Mouse (Mus musculus) megakaryocyte, embryonic 14.5 days (primary cell): ENCODE measurements around the gene AC134908.4.

Experiments
- FLI1 ChIP-seq: IDR thresholded peaks from 2 replicates; pipeline ENCODE4 v1.6.1; 2012; ENCODE audit warnings: low read length, inconsistent platforms, mixed read lengths
- GATA1 ChIP-seq: IDR thresholded peaks from 3 replicates; pipeline ENCODE4 v1.6.1; 2012; ENCODE audit warnings: mixed read lengths, low read length, inconsistent platforms, borderline replicate concordance

DNA sequence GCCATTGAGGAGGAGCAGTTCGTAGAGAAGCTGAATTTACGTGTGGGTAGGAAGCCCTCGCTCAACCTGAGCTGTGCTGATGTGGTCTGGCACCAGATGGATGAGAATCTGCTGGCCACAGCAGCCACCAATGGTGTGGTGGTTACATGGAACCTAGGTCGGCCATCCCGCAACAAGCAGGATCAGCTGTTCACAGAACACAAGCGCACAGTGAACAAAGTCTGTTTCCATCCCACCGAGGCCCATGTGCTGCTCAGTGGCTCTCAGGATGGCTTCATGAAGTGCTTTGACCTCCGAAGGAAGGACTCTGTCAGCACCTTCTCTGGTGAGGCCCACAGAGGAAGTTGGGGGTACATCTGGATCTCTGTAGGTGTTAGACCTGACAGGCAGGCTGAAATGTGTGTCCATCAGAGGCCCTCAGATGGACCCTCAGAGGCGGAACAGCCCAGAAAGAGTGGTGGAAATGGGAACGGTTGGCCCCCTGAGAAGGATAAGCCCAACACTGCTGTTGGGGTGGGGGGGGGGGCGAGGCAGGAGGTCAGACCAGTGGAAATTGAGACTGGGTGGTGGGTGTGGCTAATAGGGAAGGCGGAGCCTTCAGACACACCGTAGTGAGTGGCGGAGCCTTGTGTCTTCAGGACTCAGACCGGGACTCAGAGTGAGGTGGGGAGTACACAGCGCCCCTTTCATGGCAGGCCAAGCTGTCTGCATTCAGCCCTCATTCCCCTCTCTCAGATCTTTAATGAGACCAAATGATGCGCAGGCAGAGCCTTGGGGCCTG lies 29.1 kb upstream of the AC134908.4 start:
- no peak for TF ChIP-seq FLI1
- TF ChIP-seq GATA1, result no peak
